Mouse (Mus musculus) embryonic facial prominence, embryonic 13.5 days (tissue): ENCODE measurements around the gene Zfp423. TPM values are rescaled to one million over a fixed set of nuclear protein-coding genes. Genes with fewer than 3 reads are reported as not detected.

Experiments
- ATAC-seq: fragments of 200-750 bp; cut with Nextera tagmentation; 2 replicates; pipeline ENCODE4 v1.8.0; 2017; ENCODE audit warnings: low read depth; ENCODE audit not compliant: insufficient number of reproducible peaks, insufficient read depth, low FRiP score, low TSS enrichment
- H3K27ac ChIP-seq: fragments of 300-500 bp; sonication (generic); 2 replicates; pipeline ENCODE4 v1.5.1; 2015; ENCODE audit warnings: moderate library complexity, mild to moderate bottlenecking, inconsistent platforms
- H3K27me3 ChIP-seq: fragments of 300-500 bp; sonication (generic); 2 replicates; pipeline ENCODE4 v1.6.1; 2015; ENCODE audit warnings: mild to moderate bottlenecking, inconsistent platforms
- H3K36me3 ChIP-seq: fragments of 300-500 bp; sonication (generic); 2 replicates; pipeline ENCODE4 v1.6.1; 2015; ENCODE audit warnings: mild to moderate bottlenecking, inconsistent platforms
- H3K4me1 ChIP-seq: fragments of 300-500 bp; sonication (generic); 2 replicates; pipeline ENCODE4 v1.6.1; 2015; ENCODE audit warnings: inconsistent platforms
- H3K4me2 ChIP-seq: fragments of 300-500 bp; sonication (generic); 2 replicates; pipeline ENCODE4 v1.6.1; 2015; ENCODE audit warnings: moderate library complexity, mild to moderate bottlenecking, inconsistent platforms
- H3K4me3 ChIP-seq: fragments of 300-500 bp; sonication (generic); 2 replicates; pipeline ENCODE4 v1.5.1; 2015; ENCODE audit warnings: mild to moderate bottlenecking, inconsistent platforms
- H3K9ac ChIP-seq: fragments of 300-500 bp; sonication (generic); 2 replicates; pipeline ENCODE4 v1.6.1; 2015; ENCODE audit warnings: mild to moderate bottlenecking, inconsistent platforms
- H3K9me3 ChIP-seq: fragments of 300-500 bp; sonication (generic); 2 replicates; pipeline ENCODE4 v1.6.1; 2016; ENCODE audit warnings: inconsistent platforms
- WGBS: fragments of 180-500 bp; shearing (Covaris S2); methylation state at CpG from one replicate; pipeline ENCODE4 v1.1.7; 2015; ENCODE audit warnings: mixed read lengths; 5-methylcytosine and 5-hydroxymethylcytosine counted together
- polyA plus RNA-seq: library from polyadenylated mRNA; unstranded; fragments of >200 nt; fragmentation: Nextera tagmentation; extraction: Ambion mirVana; gene quantifications from 2 replicates; pipeline ENCODE4 v1.2.1, GENCODE M21; 2015

Zfp423 gene
- polyA plus RNA-seq, 1 experiment from 2014 or later: 30.5 TPM

DNA sequence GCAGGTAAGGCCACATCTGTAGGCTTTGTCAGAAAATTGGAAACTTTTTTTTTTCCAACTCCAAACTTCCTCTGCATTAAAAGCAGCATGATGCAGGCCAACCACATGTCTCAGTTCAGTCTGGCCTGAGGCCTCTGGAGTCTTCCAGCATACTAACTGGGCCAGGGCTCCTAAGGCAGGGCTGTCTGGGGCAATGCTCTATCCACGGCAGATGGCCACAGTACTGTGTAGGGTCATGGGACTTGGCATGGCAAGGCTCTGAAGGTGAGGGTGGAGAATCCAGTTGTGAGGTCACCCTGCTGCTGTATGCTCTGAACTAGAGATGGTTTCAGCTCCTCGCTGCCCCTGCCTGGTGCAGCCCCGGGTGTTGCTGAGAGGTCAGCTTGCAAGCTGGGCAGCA, 289.2 kb downstream of the Zfp423 start:
- no peaks in the 10 kb centered on the region for H3K9me3 ChIP-seq
- H3K9ac ChIP-seq: no peak overlapping the region
- H3K27ac ChIP-seq: no peak overlapping the region
- H3K4me2 ChIP-seq: no peak overlapping the region
- H3K27me3 ChIP-seq: no peaks in the 10 kb centered on the region
- 93% methylated on average over 3 of the region's 3 CpGs for WGBS
- H3K4me3 ChIP-seq: no peak overlapping the region
- ATAC-seq: no peak
- peaks cover 7% of the 10 kb centered on the region; the same call in 1 of the 2 replicates for H3K4me1 ChIP-seq
- H3K36me3 ChIP-seq: 0 out of 2 replicates have a peak, but pooled peaks cover 6% of the 10 kb centered on the region

GRCm38 (mm10) chr8:87668736-87669135, 290.7 kb downstream of the Zfp423 start:
- no peak overlapping the region for H3K4me3 ChIP-seq
- H3K9ac ChIP-seq: no peak overlapping the region
- H3K27ac ChIP-seq: no peak overlapping the region
- 0 out of 2 replicates have a peak, but pooled peaks cover 7% of the 10 kb centered on the region for H3K36me3 ChIP-seq
- H3K9me3 ChIP-seq: no peaks in the 10 kb centered on the region
- 87% methylated on average over 2 of the region's 2 CpGs for WGBS
- peaks cover 7% of the 10 kb centered on the region for H3K4me1 ChIP-seq
- H3K4me2 ChIP-seq: no peak overlapping the region
- peaks cover under 1% of the 10 kb centered on the region for H3K27me3 ChIP-seq
- ATAC-seq: no peak

DNA sequence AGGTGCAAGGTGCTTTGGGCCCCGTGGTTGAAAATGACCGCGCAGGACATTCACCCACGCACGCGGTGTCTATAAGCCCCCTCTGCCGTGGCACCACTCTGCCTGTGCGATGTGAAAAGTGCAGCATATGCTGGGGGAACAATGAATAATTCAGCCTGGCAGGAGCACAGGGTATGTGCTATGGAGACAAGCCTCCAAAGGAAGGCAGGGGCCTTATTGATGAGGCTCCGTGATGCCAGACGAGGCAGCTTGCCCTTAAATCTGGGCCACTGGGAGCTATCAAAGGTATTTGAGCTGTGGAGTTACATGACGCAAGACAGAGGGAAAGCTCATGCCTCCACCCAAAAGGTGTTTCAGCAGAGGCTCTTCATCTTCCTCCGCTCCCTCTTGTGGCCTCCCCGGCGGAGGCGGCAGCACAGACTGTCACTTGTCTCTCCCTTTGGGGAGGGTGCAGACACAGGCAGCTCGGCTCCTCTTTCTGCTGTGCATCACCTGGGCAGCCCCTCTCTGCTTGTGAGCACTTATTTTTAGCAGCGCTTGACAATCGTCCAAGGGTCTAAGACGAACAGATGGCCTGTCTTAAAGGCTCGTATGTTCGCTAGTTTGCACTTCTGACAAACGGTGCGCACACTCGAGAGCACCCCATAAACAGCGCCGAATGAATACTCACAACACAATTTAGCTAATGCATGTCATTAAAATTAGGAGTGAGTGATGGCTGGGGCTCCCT, 291.3 kb downstream of the Zfp423 start:
- 84% methylated on average over 26 of the region's 26 CpGs for WGBS
- no peak for ATAC-seq
- Histone ChIP-seq H3K4me2 (no peak overlapping the region), H3K27ac (no peak overlapping the region), H3K4me3 (no peak overlapping the region), H3K36me3 (0 out of 2 replicates have a peak, but pooled peaks cover 7% of the 10 kb centered on the region), H3K27me3 (peaks cover 8% of the 10 kb centered on the region), H3K9me3 (no peaks in the 10 kb centered on the region), H3K4me1 (peaks cover 13% of the 10 kb centered on the region), H3K9ac (no peak overlapping the region)

DNA sequence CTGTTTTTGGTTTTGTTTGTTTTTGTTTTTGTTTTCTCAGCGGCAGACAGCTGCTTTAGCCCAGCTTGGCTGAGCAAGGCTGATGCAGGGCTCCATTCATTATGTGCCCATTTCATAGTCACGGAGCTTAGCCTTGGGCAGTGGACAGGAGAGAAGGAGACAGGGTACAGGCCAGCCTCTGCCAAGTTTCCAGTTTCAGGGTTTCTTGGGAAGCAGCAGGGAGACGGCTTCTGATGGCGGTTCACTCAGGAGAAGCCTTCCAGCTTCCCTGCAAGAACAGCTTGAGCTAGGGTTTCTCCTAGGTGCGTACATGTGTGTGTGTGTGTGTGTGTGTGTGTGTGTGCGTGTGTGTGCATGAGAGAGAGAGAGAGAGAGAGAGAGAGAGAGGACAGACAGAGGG, 292.1 kb downstream of the Zfp423 start:
- no peak for ATAC-seq
- peaks cover 19% of the 10 kb centered on the region for H3K4me1 ChIP-seq
- no peak overlapping the region for H3K4me2 ChIP-seq
- H3K27me3 ChIP-seq: peaks cover 15% of the 10 kb centered on the region
- 81% methylated on average over 6 of the region's 6 CpGs for WGBS
- no peak overlapping the region for H3K4me3 ChIP-seq
- H3K27ac ChIP-seq: no peak overlapping the region
- H3K9me3 ChIP-seq: no peaks in the 10 kb centered on the region
- H3K9ac ChIP-seq: no peak overlapping the region
- H3K36me3 ChIP-seq: 0 out of 2 replicates have a peak, but pooled peaks cover 7% of the 10 kb centered on the region

DNA sequence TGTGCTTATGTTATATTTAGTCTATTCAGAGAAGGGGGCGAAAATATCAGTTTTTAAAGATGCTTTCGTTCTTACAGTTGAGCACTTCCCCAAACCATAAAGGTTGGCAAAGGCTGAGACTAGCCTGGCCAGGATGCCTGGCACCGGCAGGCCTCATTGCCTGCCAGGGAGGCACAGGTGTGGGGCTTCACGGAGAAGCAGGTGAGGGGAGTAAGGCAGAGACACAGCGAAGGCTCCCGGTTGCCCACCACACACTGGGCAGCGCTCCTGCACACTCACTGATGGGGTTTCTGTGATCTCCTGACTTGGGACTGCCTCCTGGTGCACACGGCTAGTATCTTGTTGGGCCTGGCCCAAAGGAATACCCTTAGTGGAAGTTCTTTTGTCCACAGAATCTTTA, 294.1 kb downstream of the Zfp423 start:
- Histone ChIP-seq H3K27me3 (peaks cover 33% of the 10 kb centered on the region), H3K4me2 (no peak overlapping the region), H3K4me3 (no peak overlapping the region), H3K9ac (no peak overlapping the region), H3K9me3 (no peaks in the 10 kb centered on the region), H3K36me3 (0 out of 2 replicates have a peak, but pooled peaks cover 4% of the 10 kb centered on the region), H3K27ac (no peak overlapping the region), H3K4me1 (peaks cover 30% of the 10 kb centered on the region)
- 91% methylated on average over 8 of the region's 8 CpGs for WGBS
- ATAC-seq: no peak

DNA sequence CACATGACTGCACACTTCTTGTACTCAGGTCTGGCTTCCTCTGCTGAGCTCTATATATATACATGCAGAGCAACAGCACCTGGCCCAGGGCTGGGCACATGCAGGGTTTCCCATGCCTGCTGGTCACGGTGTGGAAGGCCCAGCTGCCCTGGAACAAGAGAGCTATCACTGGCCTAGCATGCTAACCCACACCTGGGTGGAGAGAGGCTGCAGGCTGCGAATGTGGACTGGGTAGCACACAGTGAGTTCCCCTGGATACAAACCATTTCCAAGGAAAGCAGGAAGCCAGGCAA, 295.2 kb downstream of the Zfp423 start:
- Histone ChIP-seq H3K9ac (no peak overlapping the region), H3K27ac (no peak overlapping the region), H3K9me3 (no peaks in the 10 kb centered on the region), H3K27me3 (peaks cover 44% of the 10 kb centered on the region), H3K36me3 (0 out of 2 replicates have a peak, but pooled peaks cover 4% of the 10 kb centered on the region), H3K4me2 (no peak overlapping the region), H3K4me3 (no peak overlapping the region), H3K4me1 (peaks cover 39% of the 10 kb centered on the region)
- 88% methylated on average over 2 of the region's 2 CpGs for WGBS
- ATAC-seq: no peak

DNA sequence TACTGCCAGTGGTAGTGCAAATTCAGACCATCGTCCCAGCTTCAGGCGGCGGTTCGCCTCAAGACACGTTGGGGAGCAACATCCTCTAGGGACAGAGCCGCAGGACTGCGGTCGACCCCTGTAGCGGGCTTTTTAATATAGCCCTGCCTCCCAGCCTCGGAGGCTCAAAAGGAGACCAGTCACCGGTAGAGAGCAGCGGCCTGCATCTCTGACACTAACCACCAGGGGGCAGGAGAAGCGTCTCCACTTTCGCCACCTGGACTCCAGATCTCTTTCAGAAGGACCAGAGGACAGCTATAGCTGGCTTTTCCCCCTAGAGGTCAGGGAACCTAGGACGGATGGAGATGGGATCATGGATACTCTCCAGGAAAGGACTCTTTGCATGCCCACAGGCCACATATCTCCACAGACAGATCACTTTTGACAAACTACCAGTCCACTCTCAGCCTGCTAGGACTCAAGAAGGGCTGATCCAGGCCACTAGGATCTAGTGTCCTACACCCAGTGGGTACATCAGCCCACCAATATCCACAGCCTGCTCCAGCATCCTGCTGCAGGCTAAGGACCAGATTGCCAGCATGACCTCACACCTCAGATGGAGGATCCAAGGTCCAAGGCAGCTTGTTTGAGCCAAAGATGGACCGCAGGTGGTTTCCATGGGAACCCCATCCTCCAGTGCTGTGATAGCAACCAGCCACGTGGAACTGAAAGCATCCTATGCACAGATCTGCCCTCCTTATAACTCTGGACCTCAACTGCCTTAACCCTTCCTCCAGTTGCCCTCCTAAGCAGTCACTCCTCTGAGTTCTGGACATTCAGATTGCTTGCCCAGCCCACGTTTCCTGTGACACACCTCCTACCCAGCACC, 295.8 kb downstream of the Zfp423 start:
- Histone ChIP-seq H3K4me2 (peak overlapping the region; percentile 67), H3K4me3 (peak overlapping the region; percentile 38), H3K27ac (peak overlapping the region; percentile 51), H3K9ac (peak overlapping the region; percentile 61), H3K9me3 (no peaks in the 10 kb centered on the region), H3K4me1 (peaks cover 39% of the 10 kb centered on the region), H3K27me3 (peaks cover 48% of the 10 kb centered on the region), H3K36me3 (0 out of 2 replicates have a peak, but pooled peaks cover 4% of the 10 kb centered on the region)
- 12% methylated on average over 18 of the region's 18 CpGs for WGBS
- no peak for ATAC-seq

DNA sequence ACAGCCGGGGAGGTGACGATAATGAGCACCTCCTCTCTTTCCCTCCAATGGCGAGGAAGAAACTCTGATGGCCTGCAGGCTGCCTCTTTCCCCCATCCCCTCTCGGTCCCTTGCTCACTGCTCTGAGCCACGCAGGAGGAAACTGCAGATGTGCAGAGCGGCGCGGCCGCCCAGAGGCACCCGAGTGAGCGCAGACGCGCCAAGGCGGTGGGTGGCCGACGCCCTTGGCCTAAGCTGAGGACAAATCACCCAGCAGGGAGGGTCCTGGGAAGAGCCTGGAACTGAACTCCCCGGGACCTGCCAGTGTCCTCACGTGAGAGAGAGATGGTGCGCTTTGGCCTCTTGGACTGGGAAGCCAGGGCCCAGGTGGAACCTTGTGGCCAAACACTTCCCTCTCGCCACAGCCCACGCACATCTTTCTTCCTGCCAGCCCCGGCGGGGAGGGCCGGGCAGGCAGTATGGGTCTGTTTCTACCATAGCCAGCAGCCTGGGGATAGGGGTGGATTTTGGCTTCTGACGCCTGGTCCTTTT, 296.5 kb downstream of the Zfp423 start:
- peak overlapping the region; percentile 61 for H3K9ac ChIP-seq
- peaks cover 48% of the 10 kb centered on the region for H3K27me3 ChIP-seq
- H3K4me2 ChIP-seq: peak overlapping the region; percentile 67
- H3K36me3 ChIP-seq: 0 out of 2 replicates have a peak, but pooled peaks cover 4% of the 10 kb centered on the region
- H3K4me3 ChIP-seq: peak overlapping the region; percentile 38
- ATAC-seq: no peak; the same call in 1 of the 2 replicates
- WGBS: 2% methylated on average over 25 of the region's 25 CpGs
- H3K9me3 ChIP-seq: no peaks in the 10 kb centered on the region
- peaks cover 39% of the 10 kb centered on the region for H3K4me1 ChIP-seq
- peak overlapping the region; percentile 51 for H3K27ac ChIP-seq

DNA sequence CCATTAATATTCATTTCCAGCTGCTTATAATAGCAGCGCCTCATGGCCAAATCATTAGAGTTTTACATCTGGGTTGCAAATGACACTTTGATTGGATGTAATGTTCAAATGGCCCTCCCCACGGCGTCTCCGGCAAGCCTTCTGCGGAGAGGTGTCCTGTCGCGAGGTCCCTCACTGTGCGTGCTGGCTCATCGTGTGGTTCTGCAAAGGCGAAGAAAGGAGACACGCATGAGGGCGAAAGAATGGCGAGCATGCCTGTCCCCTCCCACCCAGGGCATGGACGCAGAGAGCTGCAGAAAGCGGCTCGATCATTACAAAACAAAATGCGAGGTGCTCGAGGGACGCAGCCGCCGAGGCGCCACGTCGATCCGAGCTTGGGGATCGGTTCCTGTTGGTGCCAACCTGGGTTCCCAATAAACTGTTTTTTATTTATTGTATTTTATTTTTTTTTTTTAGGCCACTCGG, 297.1 kb downstream of the Zfp423 start:
- Histone ChIP-seq H3K4me3 (peak overlapping the region; percentile 38), H3K9ac (peak overlapping the region; percentile 61), H3K4me1 (peaks cover 39% of the 10 kb centered on the region), H3K27me3 (peaks cover 48% of the 10 kb centered on the region), H3K9me3 (no peaks in the 10 kb centered on the region), H3K36me3 (0 out of 2 replicates have a peak, but pooled peaks cover 4% of the 10 kb centered on the region), H3K4me2 (peak overlapping the region; percentile 67), H3K27ac (peak overlapping the region; percentile 67)
- ATAC-seq: no peak
- 4% methylated on average over 27 of the region's 27 CpGs for WGBS

GRCm38 (mm10) chr8:87660916-87661910, 298.2 kb downstream of the Zfp423 start:
- Histone ChIP-seq H3K4me1 (peaks cover 47% of the 10 kb centered on the region), H3K27me3 (peaks cover 48% of the 10 kb centered on the region), H3K27ac (no peak overlapping the region), H3K36me3 (0 out of 2 replicates have a peak, but pooled peaks cover 4% of the 10 kb centered on the region), H3K9me3 (no peaks in the 10 kb centered on the region), H3K4me3 (0 out of 2 replicates have a peak overlapping the region, but pooled peaks have one; percentile 31), H3K9ac (no peak overlapping the region), H3K4me2 (peak overlapping the region; percentile 62)
- no peak for ATAC-seq
- 13% methylated on average over 34 of the region's 34 CpGs for WGBS
